Mouse (Mus musculus): ENCODE measurements around the gene Gorasp1. TPM values are rescaled to one million over a fixed set of nuclear protein-coding genes. Genes with fewer than 3 reads are reported as not detected.

Gene Gorasp1
- polyA plus RNA-seq, 1 experiment from 2014 or later = 24.0 TPM

DNA sequence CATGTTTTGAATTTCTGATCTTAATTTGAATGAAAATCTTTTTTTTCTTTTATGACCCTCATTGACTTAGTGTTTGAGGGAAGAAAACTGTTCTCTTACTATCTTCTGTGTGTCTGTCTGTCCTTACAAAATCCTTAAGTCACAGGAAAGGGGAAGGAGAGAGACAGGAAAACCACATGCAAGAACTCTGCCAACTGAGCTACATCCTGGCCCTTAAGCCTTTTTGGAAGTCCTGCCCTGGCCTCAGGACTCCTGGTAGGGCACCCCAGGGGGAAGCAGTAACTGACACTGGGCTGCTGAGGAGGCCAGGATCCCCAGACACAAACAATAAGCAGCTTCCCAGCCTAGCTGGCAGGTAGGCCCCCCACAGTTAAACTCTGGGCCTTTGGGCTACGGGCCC is 6.0 kb upstream of the Gorasp1 start:
- 62% methylated on average over 1 of the region's 1 CpGs for WGBS
- Histone ChIP-seq H3K27me3 (no peaks in the 10 kb centered on the region), H3K4me3 (no peak overlapping the region), H3K9me3 (replicated peaks) (no peaks in the 10 kb centered on the region), H3K4me1 (no peaks in the 10 kb centered on the region), H3K9ac (no peak overlapping the region), H3K4me2 (replicated peaks) (no peak overlapping the region), H3K36me3 (no peaks in the 10 kb centered on the region), H3K27ac (no peak overlapping the region)
- no peak for ATAC-seq (ENCODE audit: low FRiP score)

- Histone ChIP-seq H3K4me3 (no peak overlapping the region), H3K27ac (no peak overlapping the region), H3K9me3 (replicated peaks) (no peaks in the 10 kb centered on the region), H3K4me1 (peaks cover 6% of the 10 kb centered on the region), H3K36me3 (no peaks in the 10 kb centered on the region), H3K27me3 (no peaks in the 10 kb centered on the region), H3K9ac (no peak overlapping the region), H3K4me2 (replicated peaks) (no peak overlapping the region)
- ATAC-seq (ENCODE audit: low FRiP score) = no peak
- WGBS = 88% methylated on average over 14 of the region's 14 CpGs
Measured at GRCm38 (mm10) chr9:119941861-119942260, 4.5 kb upstream of the Gorasp1 start.

DNA sequence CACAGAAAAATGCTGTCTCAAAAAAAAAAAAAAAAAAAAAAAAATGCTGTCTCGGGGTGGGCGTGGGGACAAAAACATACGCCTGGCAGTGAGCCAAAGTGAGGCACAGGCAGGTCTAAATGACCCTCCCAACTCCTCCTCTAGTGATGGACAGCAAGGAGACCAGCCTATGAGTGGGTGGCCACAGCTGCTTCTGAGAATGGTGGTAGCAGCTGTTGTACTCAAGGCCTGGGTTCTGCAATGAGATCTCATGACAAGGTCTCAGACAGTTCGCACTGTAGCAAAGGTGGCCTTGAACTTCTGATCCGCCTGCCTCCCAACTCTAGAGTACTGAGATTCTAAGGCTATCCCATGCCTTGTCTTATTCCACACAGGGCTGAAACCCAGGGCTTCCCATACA is 4.0 kb upstream of the Gorasp1 start:
- no peak for ATAC-seq (ENCODE audit: low FRiP score)
- H3K4me3 ChIP-seq = no peak overlapping the region
- no peaks in the 10 kb centered on the region for H3K27me3 ChIP-seq
- WGBS = 79% methylated on average over 5 of the region's 5 CpGs
- no peaks in the 10 kb centered on the region for H3K36me3 ChIP-seq
- H3K9ac ChIP-seq = no peak overlapping the region
- no peak overlapping the region for H3K4me2 ChIP-seq (replicated peaks)
- peaks cover 11% of the 10 kb centered on the region for H3K4me1 ChIP-seq
- H3K9me3 ChIP-seq (replicated peaks) = no peaks in the 10 kb centered on the region
- no peak overlapping the region for H3K27ac ChIP-seq

- no peak for ATAC-seq (ENCODE audit: low FRiP score)
- H3K4me2 ChIP-seq (replicated peaks) = no peak overlapping the region
- no peaks in the 10 kb centered on the region for H3K36me3 ChIP-seq
- H3K9ac ChIP-seq = no peak overlapping the region
- 71% methylated on average over 10 of the region's 10 CpGs for WGBS
- H3K9me3 ChIP-seq (replicated peaks) = no peaks in the 10 kb centered on the region
- H3K4me3 ChIP-seq = no peak overlapping the region
- no peak overlapping the region for H3K27ac ChIP-seq
- peaks cover 14% of the 10 kb centered on the region for H3K4me1 ChIP-seq
- no peaks in the 10 kb centered on the region for H3K27me3 ChIP-seq
Measured at GRCm38 (mm10) chr9:119939646-119940045, 2.3 kb upstream of the Gorasp1 start.

- Histone ChIP-seq H3K9me3 (replicated peaks) (no peaks in the 10 kb centered on the region), H3K4me1 (peaks cover 14% of the 10 kb centered on the region), H3K9ac (no peak overlapping the region), H3K4me2 (replicated peaks) (no peak overlapping the region), H3K36me3 (no peaks in the 10 kb centered on the region), H3K27ac (no peak overlapping the region), H3K4me3 (no peak overlapping the region), H3K27me3 (no peaks in the 10 kb centered on the region)
- WGBS = 92% methylated on average over 4 of the region's 4 CpGs
- ATAC-seq (ENCODE audit: low FRiP score) = no peak
Measured at GRCm38 (mm10) chr9:119938496-119938895, 1.1 kb upstream of the Gorasp1 start.

DNA sequence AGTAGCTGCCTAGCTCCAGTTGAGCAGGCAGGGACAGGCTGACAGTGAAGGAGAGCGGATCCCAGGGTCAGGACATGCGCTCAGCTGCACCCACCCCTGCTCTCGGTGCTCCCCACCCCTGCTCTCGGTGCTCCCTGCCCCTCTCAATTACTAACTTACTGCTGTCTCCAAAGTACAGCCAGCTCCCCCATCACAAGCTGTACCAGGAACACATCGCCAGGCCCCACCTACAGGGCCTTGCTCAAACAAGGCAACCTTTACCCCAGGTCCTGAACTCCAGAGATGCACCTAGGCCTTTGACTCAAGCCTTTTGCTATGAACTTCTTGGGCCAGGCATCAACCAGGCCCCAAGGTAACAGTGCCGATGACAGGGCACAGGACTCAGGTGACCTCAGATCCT is 3.7 kb downstream of the Gorasp1 start:
- H3K27ac ChIP-seq = no peak overlapping the region
- H3K27me3 ChIP-seq = no peaks in the 10 kb centered on the region
- no peaks in the 10 kb centered on the region for H3K9me3 ChIP-seq (replicated peaks)
- no peak for ATAC-seq (ENCODE audit: low FRiP score)
- 94% methylated on average over 6 of the region's 6 CpGs for WGBS
- peaks cover 14% of the 10 kb centered on the region for H3K4me1 ChIP-seq
- H3K9ac ChIP-seq = no peak overlapping the region
- no peak overlapping the region for H3K4me2 ChIP-seq (replicated peaks)
- H3K36me3 ChIP-seq = peaks cover 40% of the 10 kb centered on the region
- no peak overlapping the region for H3K4me3 ChIP-seq

DNA sequence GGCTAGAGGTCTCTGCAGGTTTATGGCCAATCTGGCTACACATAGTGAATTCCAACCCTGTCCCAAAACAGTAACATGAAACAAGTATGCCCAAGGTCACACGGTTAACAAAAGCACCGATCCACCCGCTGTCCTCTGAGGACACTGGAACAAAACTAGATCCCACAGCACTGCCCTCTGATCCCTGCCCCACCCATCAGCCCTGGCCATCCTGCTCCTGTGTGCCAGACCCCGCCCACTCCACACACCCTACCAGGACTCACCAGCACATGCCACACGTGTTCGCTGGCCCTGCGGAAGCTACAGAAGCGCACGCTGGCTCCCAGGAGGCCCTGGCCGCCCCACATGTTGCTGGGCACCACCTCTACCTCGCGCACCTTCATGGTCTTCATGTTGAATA is 5.0 kb downstream of the Gorasp1 start:
- Histone ChIP-seq H3K9me3 (replicated peaks) (no peaks in the 10 kb centered on the region), H3K36me3 (peaks cover 52% of the 10 kb centered on the region), H3K4me1 (peaks cover 9% of the 10 kb centered on the region), H3K4me3 (no peak overlapping the region), H3K27ac (no peak overlapping the region), H3K9ac (no peak overlapping the region), H3K27me3 (no peaks in the 10 kb centered on the region), H3K4me2 (replicated peaks) (no peak overlapping the region)
- 90% methylated on average over 12 of the region's 12 CpGs for WGBS
- ATAC-seq (ENCODE audit: low FRiP score) = no peak

GRCm38 (mm10) chr9:119926497-119926896 is 10.9 kb downstream of the Gorasp1 start:
- ATAC-seq (ENCODE audit: low FRiP score) = no peak
- WGBS = 78% methylated on average over 5 of the region's 5 CpGs
- no peak overlapping the region for H3K9ac ChIP-seq
- H3K4me3 ChIP-seq = no peak overlapping the region
- no peaks in the 10 kb centered on the region for H3K9me3 ChIP-seq (replicated peaks)
- no peaks in the 10 kb centered on the region for H3K27me3 ChIP-seq
- H3K27ac ChIP-seq = no peak overlapping the region
- peaks cover 93% of the 10 kb centered on the region for H3K36me3 ChIP-seq
- H3K4me1 ChIP-seq = no peaks in the 10 kb centered on the region
- no peak overlapping the region for H3K4me2 ChIP-seq (replicated peaks)

GRCm38 (mm10) chr9:119925729-119926128 is 11.6 kb downstream of the Gorasp1 start:
- Histone ChIP-seq H3K27ac (no peak overlapping the region), H3K27me3 (no peaks in the 10 kb centered on the region), H3K9ac (no peak overlapping the region), H3K4me1 (no peaks in the 10 kb centered on the region), H3K36me3 (peaks cover 94% of the 10 kb centered on the region), H3K4me3 (no peak overlapping the region), H3K4me2 (replicated peaks) (no peak overlapping the region), H3K9me3 (replicated peaks) (no peaks in the 10 kb centered on the region)
- 86% methylated on average over 8 of the region's 8 CpGs for WGBS
- ATAC-seq (ENCODE audit: low FRiP score) = no peak

GRCm38 (mm10) chr9:119925120-119925657 is 12.2 kb downstream of the Gorasp1 start:
- Histone ChIP-seq H3K4me1 (no peaks in the 10 kb centered on the region), H3K4me2 (replicated peaks) (no peak overlapping the region), H3K27me3 (no peaks in the 10 kb centered on the region), H3K36me3 (peaks cover 94% of the 10 kb centered on the region), H3K4me3 (no peak overlapping the region), H3K27ac (no peak overlapping the region), H3K9ac (no peak overlapping the region), H3K9me3 (replicated peaks) (no peaks in the 10 kb centered on the region)
- 91% methylated on average over 16 of the region's 16 CpGs for WGBS
- ATAC-seq (ENCODE audit: low FRiP score) = no peak

GRCm38 (mm10) chr9:119923462-119923861 is 13.9 kb downstream of the Gorasp1 start:
- Histone ChIP-seq H3K4me1 (no peaks in the 10 kb centered on the region), H3K9me3 (replicated peaks) (no peaks in the 10 kb centered on the region), H3K9ac (no peak overlapping the region), H3K4me3 (no peak overlapping the region), H3K27me3 (no peaks in the 10 kb centered on the region), H3K27ac (no peak overlapping the region), H3K4me2 (replicated peaks) (no peak overlapping the region), H3K36me3 (peaks cover 94% of the 10 kb centered on the region)
- ATAC-seq (ENCODE audit: low FRiP score) = no peak
- whole genome bisulfite sequencing = 97% methylated on average over 4 of the region's 4 CpGs

DNA sequence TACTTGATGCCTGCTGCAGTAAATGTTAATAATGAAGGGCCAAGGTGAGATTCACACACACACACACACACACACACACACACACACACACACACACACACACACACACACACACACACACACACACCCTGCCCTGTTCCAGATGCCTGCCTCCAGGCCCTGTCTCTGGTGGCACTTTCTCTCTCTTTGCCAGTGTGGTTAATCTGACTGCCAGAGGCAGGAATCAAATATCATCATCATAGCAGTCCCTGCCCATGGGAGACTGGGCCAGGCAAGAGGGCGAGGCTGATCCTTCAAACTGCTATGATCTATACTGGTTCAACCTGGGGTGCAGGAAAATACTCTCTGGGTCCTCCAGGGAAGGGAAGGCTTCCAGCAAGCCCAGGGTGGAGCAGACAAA is 17.5 kb downstream of the Gorasp1 start:
- no peak overlapping the region for H3K4me3 ChIP-seq

GRCm38 (mm10) chr9:119913087-119913838 is 24.1 kb downstream of the Gorasp1 start:
- Histone ChIP-seq H3K9me3 (replicated peaks) (no peaks in the 10 kb centered on the region), H3K4me2 (replicated peaks) (no peak overlapping the region), H3K4me3 (no peak overlapping the region), H3K36me3 (peaks cover 88% of the 10 kb centered on the region), H3K9ac (no peak overlapping the region), H3K27ac (no peak overlapping the region), H3K4me1 (no peaks in the 10 kb centered on the region), H3K27me3 (no peaks in the 10 kb centered on the region)
- WGBS = 83% methylated on average over 13 of the region's 13 CpGs
- ATAC-seq (ENCODE audit: low FRiP score) = no peak

More for the DNA sequence above, 17.5 kb downstream of the Gorasp1 start:
- no peak for ATAC-seq (ENCODE audit: low FRiP score)
- H3K4me1 ChIP-seq = no peaks in the 10 kb centered on the region
- H3K4me2 ChIP-seq (replicated peaks) = no peak overlapping the region
- H3K27ac ChIP-seq = no peak overlapping the region
- 100% methylated on average over 1 of the region's 1 CpGs for WGBS
- peaks cover 89% of the 10 kb centered on the region for H3K36me3 ChIP-seq
- H3K9me3 ChIP-seq (replicated peaks) = no peaks in the 10 kb centered on the region
- no peak overlapping the region for H3K9ac ChIP-seq
- no peaks in the 10 kb centered on the region for H3K27me3 ChIP-seq
